Mouse (Mus musculus): Measurements from ENCODE around the gene Pde10a. TPM values are rescaled to one million over a fixed set of nuclear protein-coding genes. Genes with fewer than 3 reads are reported as not detected.

Pde10a gene
- polyA plus RNA-seq, 1 experiment, result 1.5 TPM

DNA sequence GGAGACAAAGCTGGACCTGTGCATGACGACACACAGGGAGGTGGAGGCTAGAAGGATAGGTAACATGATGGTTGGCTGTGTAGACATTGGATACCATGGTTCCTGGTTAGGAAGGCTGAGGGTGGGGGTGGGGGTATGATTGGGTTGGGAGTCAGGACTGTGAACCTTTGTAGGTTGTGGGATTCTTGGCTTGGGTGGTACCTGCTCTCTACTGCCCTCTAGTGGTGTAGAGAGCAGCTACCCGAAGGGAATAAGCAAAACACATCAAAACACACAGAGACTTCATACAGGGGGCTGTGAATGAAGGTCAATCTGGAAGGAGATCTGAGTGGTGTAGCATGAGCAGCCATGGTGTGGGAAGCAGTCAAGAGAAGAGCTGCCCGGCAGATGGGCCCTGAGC lies 282.2 kb downstream of the Pde10a start:
- Histone ChIP-seq H3K27ac (ENCODE audit: insufficient read depth, low read length) (no peak overlapping the region), H3K4me1 (ENCODE audit: control insufficient read depth, insufficient read depth, insufficient read length) (no peaks in the 10 kb centered on the region; the same call in 1 of the 2 replicates), H3K36me3 (ENCODE audit: control insufficient read depth, insufficient read depth, low read length) (no peaks in the 10 kb centered on the region), H3K4me3 (ENCODE audit: extremely low read depth, insufficient read depth, insufficient read length) (no peak overlapping the region), H3K27me3 (ENCODE audit: control insufficient read depth, insufficient read depth, low read length) (peaks cover 5% of the 10 kb centered on the region; the same call in 1 of the 2 replicates)
- TF ChIP-seq CTCF (IDR thresholded peaks at IDR 0.05; ENCODE audit: extremely low read depth, insufficient read depth, insufficient read length, insufficient replicate concordance), result peak; percentile 17; the same call in 1 of the 2 replicates
- TF ChIP-seq POLR2A (IDR thresholded peaks at IDR 0.05; ENCODE audit: low read depth, low read length), result no peak
- 53% methylated on average over 3 of the region's 3 CpGs for WGBS
- no peak for DNase-seq (ENCODE audit: low read depth in 1 of 2, low spot score in 2 of 2)

DNA sequence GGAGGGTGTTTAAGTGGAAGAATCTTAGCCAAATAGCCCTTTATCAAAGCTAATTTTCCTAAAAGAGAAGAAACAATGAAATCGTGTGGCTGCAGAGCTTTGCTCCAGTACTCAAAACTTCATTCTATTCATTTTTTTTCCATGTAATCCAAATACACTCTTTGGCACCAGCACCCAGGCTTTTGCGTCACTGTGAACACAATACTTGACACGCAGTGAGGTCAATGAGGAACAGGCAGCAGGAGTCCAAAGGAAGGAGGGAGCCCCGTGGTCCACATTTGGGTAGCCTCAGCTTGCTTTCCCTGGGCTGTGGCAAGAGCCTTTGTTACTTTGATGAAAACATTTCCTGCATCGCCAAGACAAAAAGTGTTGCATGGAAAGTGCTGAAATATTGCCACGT lies 284.6 kb downstream of the Pde10a start:
- 65% methylated on average over 6 of the region's 6 CpGs for WGBS
- Histone ChIP-seq H3K27ac (ENCODE audit: insufficient read depth, low read length) (no peak overlapping the region), H3K27me3 (ENCODE audit: control insufficient read depth, insufficient read depth, low read length) (no peaks in the 10 kb centered on the region), H3K4me1 (ENCODE audit: control insufficient read depth, insufficient read depth, insufficient read length) (no peaks in the 10 kb centered on the region; the same call in 1 of the 2 replicates), H3K4me3 (ENCODE audit: extremely low read depth, insufficient read depth, insufficient read length) (no peak overlapping the region), H3K36me3 (ENCODE audit: control insufficient read depth, insufficient read depth, low read length) (no peaks in the 10 kb centered on the region)
- DNase-seq (ENCODE audit: low read depth in 1 of 2, low spot score in 2 of 2), result no peak
- TF ChIP-seq POLR2A (IDR thresholded peaks at IDR 0.05; ENCODE audit: low read depth, low read length) (no peak), CTCF (IDR thresholded peaks at IDR 0.05; ENCODE audit: extremely low read depth, insufficient read depth, insufficient read length, insufficient replicate concordance) (no peak)

DNA sequence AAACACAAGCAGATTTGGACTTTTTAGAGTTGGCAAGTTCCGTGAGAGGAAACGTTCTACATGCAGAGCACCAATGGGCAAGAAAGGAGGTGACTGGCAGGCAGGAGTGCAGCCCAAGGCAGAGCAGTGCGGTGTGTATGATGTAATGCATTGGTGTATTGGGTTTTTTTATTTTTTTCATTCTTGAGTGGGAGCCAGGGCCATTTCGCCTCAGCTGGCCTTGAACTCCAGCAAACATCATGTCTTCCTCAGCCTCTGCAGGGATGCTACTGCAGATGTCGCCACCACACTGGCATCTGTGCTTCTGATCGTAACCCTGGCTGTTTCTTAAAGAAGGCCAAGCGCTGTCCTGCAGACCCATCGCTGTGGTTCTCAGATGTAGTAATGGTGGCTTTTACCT lies 285.0 kb downstream of the Pde10a start:
- Histone ChIP-seq H3K4me3 (ENCODE audit: extremely low read depth, insufficient read depth, insufficient read length) (no peak overlapping the region), H3K27ac (ENCODE audit: insufficient read depth, low read length) (no peak overlapping the region), H3K27me3 (ENCODE audit: control insufficient read depth, insufficient read depth, low read length) (no peaks in the 10 kb centered on the region), H3K4me1 (ENCODE audit: control insufficient read depth, insufficient read depth, insufficient read length) (no peaks in the 10 kb centered on the region; the same call in 1 of the 2 replicates), H3K36me3 (ENCODE audit: control insufficient read depth, insufficient read depth, low read length) (no peaks in the 10 kb centered on the region)
- WGBS, result 89% methylated on average over 8 of the region's 8 CpGs
- TF ChIP-seq CTCF (IDR thresholded peaks at IDR 0.05; ENCODE audit: extremely low read depth, insufficient read depth, insufficient read length, insufficient replicate concordance), result no peak
- no peak for TF ChIP-seq POLR2A (IDR thresholded peaks at IDR 0.05; ENCODE audit: low read depth, low read length)
- no peak for DNase-seq (ENCODE audit: low read depth in 1 of 2, low spot score in 2 of 2)

DNA sequence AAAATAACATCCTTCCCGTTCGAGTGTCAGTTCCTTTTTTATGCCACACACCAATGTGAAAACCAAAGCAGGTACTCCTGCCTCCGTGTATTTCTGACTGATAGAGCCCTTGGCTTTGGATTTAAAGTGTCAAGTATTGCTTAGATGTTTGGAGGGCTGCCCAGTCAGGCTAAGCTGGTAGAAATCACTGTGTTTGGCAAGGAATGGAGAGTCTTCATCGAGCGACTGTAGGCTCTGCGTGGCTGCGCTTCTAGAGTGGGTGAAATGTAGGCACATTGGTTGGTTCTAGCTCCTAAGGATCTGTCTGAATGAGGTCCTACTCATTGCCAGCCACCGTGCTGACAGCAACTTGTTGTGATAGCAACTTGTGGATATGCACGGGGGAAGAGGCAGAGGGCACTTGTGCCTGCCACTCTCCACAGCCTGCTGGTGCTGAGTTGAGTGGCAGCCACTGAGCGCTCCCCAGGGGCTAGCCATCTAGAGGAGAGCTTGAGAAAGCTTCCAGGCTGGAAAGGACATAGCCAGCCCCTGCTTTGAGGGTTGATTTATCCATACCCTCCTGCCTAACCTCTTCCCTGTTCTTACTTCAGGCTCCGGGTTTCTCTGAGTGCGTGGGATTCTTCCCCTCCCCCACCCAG lies 287.2 kb downstream of the Pde10a start:
- TF ChIP-seq POLR2A (IDR thresholded peaks at IDR 0.05; ENCODE audit: low read depth, low read length) (no peak), CTCF (IDR thresholded peaks at IDR 0.05; ENCODE audit: extremely low read depth, insufficient read depth, insufficient read length, insufficient replicate concordance) (no peak)

DNA sequence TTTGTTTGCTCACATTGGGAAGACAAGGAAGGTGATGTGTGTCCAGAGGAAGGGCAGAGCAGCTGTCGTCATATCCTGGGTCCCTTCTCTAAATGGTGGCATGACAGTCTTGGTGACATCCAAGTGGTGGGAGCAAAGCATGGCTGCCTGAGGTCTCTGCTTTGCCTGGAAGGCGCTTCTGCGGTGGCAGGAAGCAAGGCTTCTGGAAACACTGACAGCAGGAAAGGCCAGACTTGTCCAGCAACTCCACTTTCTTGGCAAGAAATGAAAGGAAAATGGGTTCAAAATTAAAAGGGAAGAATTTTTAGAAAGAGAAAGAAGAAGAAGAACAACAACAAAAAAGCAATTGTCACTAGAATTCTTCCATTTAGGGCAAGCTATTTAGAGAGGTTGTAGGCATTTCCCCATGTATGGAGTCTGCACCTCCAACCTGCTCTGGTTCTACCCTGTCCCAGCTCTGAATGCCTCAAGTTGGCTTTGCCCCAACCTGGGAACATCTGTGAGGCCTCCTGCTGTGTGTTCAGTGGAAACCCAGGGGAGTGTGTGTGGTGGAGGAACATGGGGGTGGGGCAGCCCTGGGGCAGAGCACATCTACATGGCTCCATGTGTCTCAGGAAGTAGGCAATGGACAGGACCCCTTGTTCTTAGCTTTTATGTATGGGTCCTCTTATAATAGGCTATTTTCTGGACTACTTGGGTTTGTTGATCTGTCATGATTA lies 288.8 kb downstream of the Pde10a start:
- DNase-seq (ENCODE audit: low read depth in 1 of 2, low spot score in 2 of 2), result no peak
- Histone ChIP-seq H3K4me3 (ENCODE audit: extremely low read depth, insufficient read depth, insufficient read length) (no peak overlapping the region), H3K27me3 (ENCODE audit: control insufficient read depth, insufficient read depth, low read length) (no peaks in the 10 kb centered on the region), H3K4me1 (ENCODE audit: control insufficient read depth, insufficient read depth, insufficient read length) (no peaks in the 10 kb centered on the region; the same call in 1 of the 2 replicates), H3K36me3 (ENCODE audit: control insufficient read depth, insufficient read depth, low read length) (no peaks in the 10 kb centered on the region), H3K27ac (ENCODE audit: insufficient read depth, low read length) (no peak overlapping the region)
- no peak for TF ChIP-seq CTCF (IDR thresholded peaks at IDR 0.05; ENCODE audit: extremely low read depth, insufficient read depth, insufficient read length, insufficient replicate concordance)
- TF ChIP-seq POLR2A (IDR thresholded peaks at IDR 0.05; ENCODE audit: low read depth, low read length), result no peak
- 90% methylated on average over 3 of the region's 3 CpGs for WGBS

More for the DNA sequence above, 287.2 kb downstream of the Pde10a start:
- 19% methylated on average over 12 of the region's 12 CpGs for WGBS
- H3K4me3 ChIP-seq (ENCODE audit: extremely low read depth, insufficient read depth, insufficient read length), result no peak overlapping the region
- no peak for DNase-seq (ENCODE audit: low read depth in 1 of 2, low spot score in 2 of 2)
- H3K27ac ChIP-seq (ENCODE audit: insufficient read depth, low read length), result no peak overlapping the region
- H3K4me1 ChIP-seq (ENCODE audit: control insufficient read depth, insufficient read depth, insufficient read length), result no peaks in the 10 kb centered on the region; the same call in 1 of the 2 replicates
- no peaks in the 10 kb centered on the region for H3K27me3 ChIP-seq (ENCODE audit: control insufficient read depth, insufficient read depth, low read length)
- H3K36me3 ChIP-seq (ENCODE audit: control insufficient read depth, insufficient read depth, low read length), result no peaks in the 10 kb centered on the region

DNA sequence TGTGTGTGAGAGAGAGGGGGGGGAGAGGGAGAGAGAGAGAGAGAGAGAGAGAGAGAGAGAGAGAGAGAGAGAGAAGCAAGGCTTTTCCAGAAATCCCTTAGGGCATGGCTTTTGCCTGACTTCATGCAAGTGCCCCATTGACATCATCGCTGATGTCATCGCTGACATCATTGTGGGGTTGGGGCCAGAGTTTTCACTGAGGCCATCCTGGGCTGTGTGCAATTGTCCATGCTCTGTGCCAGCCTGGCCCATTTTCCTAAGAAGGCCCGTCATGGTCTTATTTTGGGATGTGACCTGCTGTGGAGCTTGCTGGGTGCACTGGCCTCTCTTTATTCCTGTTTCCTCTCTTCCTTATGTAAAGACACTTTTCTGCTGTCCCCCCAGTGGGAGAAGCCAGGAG lies 290.2 kb downstream of the Pde10a start:
- WGBS, result 94% methylated on average over 3 of the region's 3 CpGs

More for the DNA sequence above, 290.2 kb downstream of the Pde10a start:
- H3K27me3 ChIP-seq (ENCODE audit: control insufficient read depth, insufficient read depth, low read length), result no peaks in the 10 kb centered on the region
- no peaks in the 10 kb centered on the region; the same call in 1 of the 2 replicates for H3K4me1 ChIP-seq (ENCODE audit: control insufficient read depth, insufficient read depth, insufficient read length)
- H3K4me3 ChIP-seq (ENCODE audit: extremely low read depth, insufficient read depth, insufficient read length), result no peak overlapping the region
- DNase-seq (ENCODE audit: low read depth in 1 of 2, low spot score in 2 of 2), result no peak
- TF ChIP-seq POLR2A (IDR thresholded peaks at IDR 0.05; ENCODE audit: low read depth, low read length) (no peak), CTCF (IDR thresholded peaks at IDR 0.05; ENCODE audit: extremely low read depth, insufficient read depth, insufficient read length, insufficient replicate concordance) (no peak)
- no peak overlapping the region for H3K27ac ChIP-seq (ENCODE audit: insufficient read depth, low read length)
- no peaks in the 10 kb centered on the region for H3K36me3 ChIP-seq (ENCODE audit: control insufficient read depth, insufficient read depth, low read length)
